Mouse (Mus musculus): Measurements from ENCODE around the gene Gdf10. TPM values are rescaled to one million over a fixed set of nuclear protein-coding genes. Genes with fewer than 3 reads are reported as not detected.

Gdf10 gene
- polyA plus RNA-seq (2014; fragmentation: Illumina TruSeq; extraction: RNeasy Lipid Tissue Mini Kit (QIAGEN cat#74804); ENCODE audit: low read depth, low replicate concordance), result 15.0 TPM

GRCm38 (mm10) chr14:33923168-33924070 is at the start of gene Gdf10:
Gene Gdf10 (plus strand): TSS chr14:33923587.

GRCm38 (mm10) chr14:33940739-33941138 is 17.4 kb downstream of the Gdf10 start, which contains the start of gene Gdf2:
Gene Gdf2 (plus strand): TSS chr14:33941039.

GRCm38 (mm10) chr14:33953761-33954160 is 30.4 kb downstream of the Gdf10 start, which contains the start of gene Rbp3:
Gene Rbp3 (plus strand): TSS chr14:33954003.

GRCm38 (mm10) chr14:33978604-33979059 is 55.2 kb downstream of the Gdf10 start, which contains the start of gene Zfp488:
Gene Zfp488 (minus strand): TSS chr14:33978764.

Other genes with a start within 250 kb of the Gdf10 start
- gene Gdf2, start 17.5 kb downstream of the Gdf10 start, polyA plus RNA-seq (2014; fragmentation: Illumina TruSeq; extraction: RNeasy Lipid Tissue Mini Kit (QIAGEN cat#74804); ENCODE audit: low read depth, low replicate concordance), result not detected
- not detected for gene Rbp3, start 30.4 kb downstream of the Gdf10 start, polyA plus RNA-seq (2014; fragmentation: Illumina TruSeq; extraction: RNeasy Lipid Tissue Mini Kit (QIAGEN cat#74804); ENCODE audit: low read depth, low replicate concordance)
- not detected for gene Zfp488, start 55.2 kb downstream of the Gdf10 start, polyA plus RNA-seq (2014; fragmentation: Illumina TruSeq; extraction: RNeasy Lipid Tissue Mini Kit (QIAGEN cat#74804); ENCODE audit: low read depth, low replicate concordance)
- not detected for gene Gm30083, start 91.6 kb downstream of the Gdf10 start, polyA plus RNA-seq (2014; fragmentation: Illumina TruSeq; extraction: RNeasy Lipid Tissue Mini Kit (QIAGEN cat#74804); ENCODE audit: low read depth, low replicate concordance)
- gene Gm5460, start 93.2 kb downstream of the Gdf10 start, polyA plus RNA-seq (2014; fragmentation: Illumina TruSeq; extraction: RNeasy Lipid Tissue Mini Kit (QIAGEN cat#74804); ENCODE audit: low read depth, low replicate concordance), result 0.93 TPM
- not detected for gene Antxrl, start 129.1 kb downstream of the Gdf10 start, polyA plus RNA-seq (2014; fragmentation: Illumina TruSeq; extraction: RNeasy Lipid Tissue Mini Kit (QIAGEN cat#74804); ENCODE audit: low read depth, low replicate concordance)
- 0.52 TPM for gene Anxa8, start 162.4 kb downstream of the Gdf10 start, polyA plus RNA-seq (2014; fragmentation: Illumina TruSeq; extraction: RNeasy Lipid Tissue Mini Kit (QIAGEN cat#74804); ENCODE audit: low read depth, low replicate concordance)
- gene A630023A22Rik, start 179.2 kb downstream of the Gdf10 start, polyA plus RNA-seq (2014; fragmentation: Illumina TruSeq; extraction: RNeasy Lipid Tissue Mini Kit (QIAGEN cat#74804); ENCODE audit: low read depth, low replicate concordance), result not detected
- not detected for gene Npy4r, start 228.9 kb downstream of the Gdf10 start, polyA plus RNA-seq (2014; fragmentation: Illumina TruSeq; extraction: RNeasy Lipid Tissue Mini Kit (QIAGEN cat#74804); ENCODE audit: low read depth, low replicate concordance)